Mouse (Mus musculus): ENCODE measurements around the gene Zfp36.

Gene Zfp36

GRCm38 (mm10) chr7:28370977-28371513 is 9.0 kb downstream of the Zfp36 start:
- DNase-seq (ENCODE audit: extremely low spot score, low read depth, low spot score), result no peak

DNA sequence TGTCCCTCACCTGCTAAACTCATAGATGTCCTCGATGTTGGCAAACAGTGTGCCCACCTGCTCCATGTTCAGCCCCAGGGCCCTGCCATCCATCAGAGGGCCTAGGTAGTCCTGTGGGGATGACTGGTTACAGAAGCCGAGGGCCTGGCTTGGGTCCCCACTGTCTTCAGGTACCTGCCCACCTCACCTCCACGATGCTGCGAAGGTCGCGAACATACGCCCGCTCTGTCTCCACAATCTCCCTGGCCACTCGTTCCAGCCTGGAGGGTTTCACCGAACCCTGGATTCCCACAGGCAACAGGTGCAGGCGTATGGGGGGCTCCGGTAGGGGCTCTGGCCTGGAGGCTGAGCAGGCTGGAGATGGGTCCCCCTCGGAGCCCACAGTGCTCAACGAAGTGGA is 10.0 kb downstream of the Zfp36 start:
- no peak for DNase-seq (ENCODE audit: extremely low spot score, low read depth, low spot score)

- DNase-seq (ENCODE audit: extremely low spot score, low read depth, low spot score), result no peak
Observed at GRCm38 (mm10) chr7:28368276-28368920, 11.7 kb downstream of the Zfp36 start.

- no peak for DNase-seq (ENCODE audit: extremely low spot score, low read depth, low spot score)
Observed at GRCm38 (mm10) chr7:28367663-28368275, 12.3 kb downstream of the Zfp36 start.

- DNase-seq (ENCODE audit: extremely low spot score, low read depth, low spot score), result no peak
Observed at GRCm38 (mm10) chr7:28362441-28363060, 17.5 kb downstream of the Zfp36 start.

GRCm38 (mm10) chr7:28361647-28362341 is 18.3 kb downstream of the Zfp36 start:
- no peak for DNase-seq (ENCODE audit: extremely low spot score, low read depth, low spot score)

- DNase-seq (ENCODE audit: extremely low spot score, low read depth, low spot score), result no peak
Observed at GRCm38 (mm10) chr7:28360291-28360690, 19.8 kb downstream of the Zfp36 start.

GRCm38 (mm10) chr7:28359854-28360253 is 20.2 kb downstream of the Zfp36 start:
- no peak for DNase-seq (ENCODE audit: extremely low spot score, low read depth, low spot score)

GRCm38 (mm10) chr7:28358431-28358830 is 21.6 kb downstream of the Zfp36 start:
- DNase-seq (ENCODE audit: extremely low spot score, low read depth, low spot score), result no peak

GRCm38 (mm10) chr7:28357984-28358383 is 22.1 kb downstream of the Zfp36 start:
- DNase-seq (ENCODE audit: extremely low spot score, low read depth, low spot score), result no peak

GRCm38 (mm10) chr7:28356981-28357380 is 23.1 kb downstream of the Zfp36 start:
- no peak for DNase-seq (ENCODE audit: extremely low spot score, low read depth, low spot score)

- DNase-seq (ENCODE audit: extremely low spot score, low read depth, low spot score), result no peak
Observed at GRCm38 (mm10) chr7:28355221-28355620, 24.8 kb downstream of the Zfp36 start.

GRCm38 (mm10) chr7:28354596-28354995 is 25.5 kb downstream of the Zfp36 start:
- no peak for DNase-seq (ENCODE audit: extremely low spot score, low read depth, low spot score)

DNA sequence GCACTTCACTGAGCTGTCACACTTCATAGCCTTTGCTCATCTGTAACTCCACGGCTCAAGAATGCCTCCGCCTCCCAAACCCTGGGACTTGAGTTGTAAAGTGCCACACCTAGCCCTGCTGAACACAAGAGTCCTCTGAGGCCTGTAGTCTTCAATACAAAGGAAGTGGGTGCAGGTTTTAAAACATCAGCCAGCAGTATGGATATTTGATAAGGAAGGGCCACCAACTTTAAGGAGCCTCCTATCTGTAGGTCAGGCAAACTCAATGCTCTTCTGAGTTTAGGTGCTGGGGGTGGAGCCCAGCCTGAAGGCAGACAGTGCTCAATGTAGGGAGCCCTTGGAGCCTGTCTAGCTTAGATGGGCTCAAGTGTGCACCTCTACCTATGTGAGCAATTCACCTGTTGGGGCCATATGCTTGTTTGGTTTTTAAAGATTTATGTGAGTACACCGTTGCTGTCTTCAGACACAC is 25.9 kb downstream of the Zfp36 start:
- no peak for DNase-seq (ENCODE audit: extremely low spot score, low read depth, low spot score)

DNA sequence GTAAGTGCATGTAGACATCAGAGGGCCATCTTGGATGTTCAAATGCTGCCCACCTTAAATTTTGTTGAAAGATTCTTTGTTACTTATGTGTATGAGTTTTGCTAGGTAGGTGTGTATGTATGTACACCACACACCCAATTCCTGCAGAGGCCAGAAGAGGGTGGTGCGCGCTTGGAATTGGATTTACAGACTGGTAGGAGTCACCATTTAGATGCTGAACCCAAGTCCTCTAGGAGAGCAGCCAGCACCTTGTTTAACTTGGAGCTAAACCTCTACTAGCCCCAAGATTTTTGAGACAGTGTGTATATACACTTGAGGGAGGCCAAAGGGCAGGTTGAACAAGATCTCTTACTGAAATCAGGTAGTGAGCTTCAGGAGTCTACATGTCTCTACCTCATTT is 26.8 kb downstream of the Zfp36 start:
- DNase-seq (ENCODE audit: extremely low spot score, low read depth, low spot score), result no peak

- DNase-seq (ENCODE audit: extremely low spot score, low read depth, low spot score), result no peak
Observed at GRCm38 (mm10) chr7:28351676-28352191, 28.3 kb downstream of the Zfp36 start.

DNA sequence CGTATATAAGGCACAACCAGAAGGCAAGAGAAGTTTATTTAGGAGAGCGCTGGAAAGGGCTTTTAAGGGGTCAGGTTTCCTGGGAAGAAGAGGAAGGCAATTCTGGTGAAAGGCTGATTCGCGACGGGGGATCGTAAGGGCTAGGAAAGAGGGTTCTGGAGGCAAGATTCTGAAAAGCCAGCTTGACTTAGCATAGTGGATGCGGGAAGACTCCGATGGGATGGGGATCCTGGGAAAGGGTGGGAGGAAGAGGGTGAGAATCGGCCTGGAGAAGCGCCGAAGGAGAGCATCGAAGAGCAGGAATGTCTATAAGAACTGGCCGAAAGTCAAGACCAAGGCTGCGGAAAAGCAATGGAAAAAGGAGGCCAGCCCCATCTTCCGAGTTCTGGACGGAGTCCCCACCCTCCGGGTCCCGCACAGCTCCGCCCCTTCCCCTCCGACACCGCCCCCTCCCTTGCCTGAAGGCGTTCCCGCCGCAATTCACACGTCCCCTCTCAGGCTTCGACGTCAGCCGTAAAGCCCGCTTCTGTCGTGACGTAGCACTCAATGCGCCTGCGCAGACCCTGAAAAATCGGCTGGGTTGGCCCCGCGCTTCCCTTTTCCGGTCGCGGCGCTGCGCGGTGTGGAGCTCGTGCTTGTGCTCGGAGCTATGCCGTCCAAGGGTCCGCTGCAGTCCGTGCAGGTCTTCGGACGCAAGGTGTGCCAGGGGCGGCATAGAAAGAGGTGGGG is 29.7 kb downstream of the Zfp36 start, which contains the start of gene Rps16:
TSS of gene Rps16 (plus strand) at position 498 of the 729 bp plus-strand sequence.
- peak; percentile 92 for DNase-seq (ENCODE audit: extremely low spot score, low read depth, low spot score)

DNA sequence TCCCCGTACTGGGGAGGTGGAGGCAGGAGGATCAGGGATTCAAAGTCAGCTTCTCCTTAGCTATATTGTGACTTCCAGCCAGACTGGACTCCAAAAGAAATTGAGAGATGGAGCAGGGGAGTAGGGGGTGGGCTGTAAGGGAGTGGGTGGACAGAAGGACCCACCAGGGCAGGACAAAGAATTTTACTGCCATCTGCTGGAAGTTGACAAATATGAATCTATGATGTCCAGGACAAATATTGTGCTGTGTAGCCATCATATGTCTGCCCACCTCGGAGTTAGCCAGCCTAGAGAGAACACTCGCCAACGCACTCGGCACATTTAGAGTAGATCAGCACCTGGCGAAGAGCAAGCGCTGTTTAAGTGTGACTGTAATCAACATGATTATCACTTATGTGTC is 31.5 kb downstream of the Zfp36 start:
- DNase-seq (ENCODE audit: extremely low spot score, low read depth, low spot score), result no peak

GRCm38 (mm10) chr7:28347746-28348145 is 32.3 kb downstream of the Zfp36 start:
- no peak for DNase-seq (ENCODE audit: extremely low spot score, low read depth, low spot score)

DNA sequence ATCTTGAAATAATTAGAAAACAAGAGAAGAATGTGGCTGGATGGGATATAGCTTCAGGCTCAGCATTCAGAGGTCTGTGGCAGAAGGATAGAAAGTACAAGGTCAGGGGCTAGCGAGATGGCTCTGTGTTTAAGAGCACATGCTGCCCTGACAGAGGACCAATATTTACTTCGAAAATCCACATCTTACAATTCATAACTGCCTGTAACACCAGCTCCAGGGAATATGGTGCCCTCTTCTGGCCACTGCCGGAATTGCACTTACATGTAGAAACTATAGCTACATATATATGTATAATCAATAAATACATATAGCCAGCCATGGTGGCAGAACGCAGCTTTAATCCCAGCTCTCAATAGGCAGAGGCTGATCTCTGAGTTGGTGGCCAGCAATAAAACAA is 35.4 kb downstream of the Zfp36 start:
- no peak for DNase-seq (ENCODE audit: extremely low spot score, low read depth, low spot score)

Data from hindlimb bud, embryonic 11.5 days (tissue).